Mouse (Mus musculus) intestine, embryonic 16.5 days (tissue): Measurements from ENCODE around the gene C8g. TPM values are rescaled to one million over a fixed set of nuclear protein-coding genes. Genes with fewer than 3 reads are reported as not detected.

Experiments used
- ATAC-seq: fragments of 200-750 bp; cut with Nextera tagmentation; 2 replicates; pipeline ENCODE4 v1.8.0; 2017; ENCODE audit warnings: moderate TSS enrichment, moderate library complexity
- H3K27ac ChIP-seq: fragments of 300-500 bp; sonication (generic); 2 replicates; pipeline ENCODE4 v1.5.1; 2014; ENCODE audit warnings: mild to moderate bottlenecking, low read length
- H3K27me3 ChIP-seq: fragments of 300-500 bp; sonication (generic); replicated peaks from 2 replicates; pipeline ENCODE4 v1.6.1; 2014; ENCODE audit warnings: low read length, control low read depth, mixed read lengths; ENCODE audit not compliant: control insufficient read depth, insufficient read depth
- H3K36me3 ChIP-seq: fragments of 300-500 bp; sonication (generic); 2 replicates; pipeline ENCODE4 v1.6.1; 2014; ENCODE audit warnings: low read length, control low read depth; ENCODE audit not compliant: control insufficient read depth, insufficient read depth
- H3K4me1 ChIP-seq: fragments of 300-500 bp; sonication (generic); 2 replicates; pipeline ENCODE4 v1.6.1; 2014; ENCODE audit warnings: low read length, control low read depth, mixed read lengths; ENCODE audit not compliant: control insufficient read depth, insufficient read depth
- H3K4me2 ChIP-seq: fragments of 300-500 bp; sonication (generic); 2 replicates; pipeline ENCODE4 v1.6.1; 2014; ENCODE audit warnings: low read depth, low read length, control low read depth
- H3K4me3 ChIP-seq: fragments of 300-500 bp; sonication (generic); 2 replicates; pipeline ENCODE4 v1.5.1; 2014; ENCODE audit warnings: mild to moderate bottlenecking, low read length
- H3K9ac ChIP-seq: fragments of 300-500 bp; sonication (generic); 2 replicates; pipeline ENCODE4 v1.6.1; 2014; ENCODE audit warnings: low read depth, low read length
- H3K9me3 ChIP-seq: fragments of 300-500 bp; sonication (generic); 2 replicates; pipeline ENCODE4 v1.6.1; 2016; ENCODE audit warnings: low read length, control low read depth; ENCODE audit not compliant: control insufficient read depth
- WGBS: fragments of 180-500 bp; shearing (Covaris S2); extraction: QIAGEN DNeasy Blood & Tissue Kit; methylation state at CpG from one replicate; pipeline ENCODE4 v1.1.7; 2014; 5-methylcytosine and 5-hydroxymethylcytosine counted together
- polyA plus RNA-seq: library from polyadenylated mRNA; unstranded; fragments of >200 nt; fragmentation: Nextera tagmentation; extraction: Ambion mirVana; gene quantifications from 2 replicates; pipeline ENCODE4 v1.2.1, GENCODE M21; 2015

Gene C8g
- polyA plus RNA-seq, 1 experiment from 2014 or later = 8.5 TPM

DNA sequence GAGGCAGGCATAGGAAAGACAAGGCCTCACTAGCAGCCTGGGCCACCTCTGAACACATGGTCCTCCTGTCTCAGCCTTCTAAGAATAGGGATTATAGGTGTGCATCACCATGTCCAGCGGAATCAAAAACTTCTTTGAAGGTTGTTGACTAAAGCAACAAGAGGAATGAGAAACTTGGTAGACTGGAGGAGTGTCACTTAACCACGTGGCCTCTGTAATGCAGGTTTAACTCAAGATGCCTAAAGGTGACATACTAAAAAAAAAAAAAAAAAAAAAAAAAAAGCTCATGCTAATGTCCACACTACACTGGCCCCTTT is 33.3 kb upstream of the C8g start:
- H3K4me1 ChIP-seq = no peaks in the 10 kb centered on the region
- H3K27ac ChIP-seq = no peak overlapping the region
- H3K9ac ChIP-seq = no peak overlapping the region
- H3K27me3 ChIP-seq = no peaks in the 10 kb centered on the region
- H3K4me3 ChIP-seq = no peak overlapping the region
- ATAC-seq = no peak
- H3K36me3 ChIP-seq = peaks cover 12% of the 10 kb centered on the region
- no peaks in the 10 kb centered on the region for H3K9me3 ChIP-seq
- no peak overlapping the region for H3K4me2 ChIP-seq
- WGBS = 82% methylated on average over 2 of the region's 2 CpGs

DNA sequence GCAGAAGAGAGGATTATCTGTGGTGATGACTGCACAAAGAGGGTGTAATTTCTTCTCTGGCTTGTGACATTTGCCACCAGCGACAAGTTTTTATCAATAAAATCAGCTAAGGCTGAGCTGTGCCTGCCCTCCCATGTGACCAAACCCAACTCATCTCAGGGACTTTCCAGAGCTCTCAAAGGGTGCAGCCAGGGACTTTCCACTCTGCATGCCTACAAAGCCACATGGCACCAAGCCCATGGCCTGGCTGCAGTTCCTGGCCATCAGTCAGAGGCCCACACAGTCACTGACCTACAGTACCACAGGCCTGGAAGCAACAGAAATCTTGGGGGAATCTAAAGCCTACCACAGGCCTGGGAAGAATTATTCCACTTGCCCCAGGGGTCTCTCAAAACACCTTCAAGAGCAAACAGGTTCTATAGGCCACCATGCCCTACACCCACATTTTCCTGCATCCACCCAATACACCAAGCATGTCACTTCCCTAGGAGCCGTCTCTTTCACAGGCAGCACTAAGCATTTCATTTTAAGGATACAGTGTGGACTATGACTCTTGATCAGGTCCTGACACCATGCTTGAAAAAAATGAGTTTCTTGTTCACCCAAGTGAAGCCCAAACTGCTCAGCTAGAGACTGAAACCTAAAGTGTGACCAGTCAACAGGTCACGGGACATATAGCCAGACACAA is 32.8 kb upstream of the C8g start:
- no peak overlapping the region for H3K4me3 ChIP-seq
- peaks cover 14% of the 10 kb centered on the region for H3K36me3 ChIP-seq
- H3K4me2 ChIP-seq = no peak overlapping the region
- no peaks in the 10 kb centered on the region for H3K4me1 ChIP-seq
- no peaks in the 10 kb centered on the region for H3K9me3 ChIP-seq
- no peaks in the 10 kb centered on the region for H3K27me3 ChIP-seq
- H3K27ac ChIP-seq = no peak overlapping the region
- no peak overlapping the region for H3K9ac ChIP-seq
- ATAC-seq = no peak
- WGBS = 88% methylated on average over 3 of the region's 3 CpGs

DNA sequence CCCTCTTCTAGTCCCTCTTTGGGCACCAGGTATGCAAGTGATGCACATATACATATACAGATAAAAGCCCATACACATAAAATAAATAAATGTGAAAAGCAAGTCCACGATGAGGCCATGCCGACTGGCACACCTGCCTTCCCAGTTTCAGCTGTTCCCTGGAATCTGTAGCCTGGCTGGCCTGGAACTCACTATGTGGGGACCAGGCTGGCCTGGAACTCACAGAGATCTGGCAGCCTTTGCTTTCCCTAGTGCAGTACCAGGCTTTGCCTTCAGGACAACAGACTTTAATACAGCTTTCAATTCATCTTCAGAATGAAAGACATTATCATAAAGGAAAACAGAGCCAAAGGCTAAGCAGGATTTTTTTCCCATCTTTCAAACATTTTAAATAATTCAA is 32.2 kb upstream of the C8g start:
- Histone ChIP-seq H3K4me3 (no peak overlapping the region), H3K4me1 (no peaks in the 10 kb centered on the region), H3K9ac (no peak overlapping the region), H3K27ac (no peak overlapping the region), H3K9me3 (no peaks in the 10 kb centered on the region), H3K36me3 (peaks cover 19% of the 10 kb centered on the region), H3K27me3 (no peaks in the 10 kb centered on the region), H3K4me2 (no peak overlapping the region)
- WGBS = 93% methylated on average over 2 of the region's 2 CpGs
- ATAC-seq = no peak

DNA sequence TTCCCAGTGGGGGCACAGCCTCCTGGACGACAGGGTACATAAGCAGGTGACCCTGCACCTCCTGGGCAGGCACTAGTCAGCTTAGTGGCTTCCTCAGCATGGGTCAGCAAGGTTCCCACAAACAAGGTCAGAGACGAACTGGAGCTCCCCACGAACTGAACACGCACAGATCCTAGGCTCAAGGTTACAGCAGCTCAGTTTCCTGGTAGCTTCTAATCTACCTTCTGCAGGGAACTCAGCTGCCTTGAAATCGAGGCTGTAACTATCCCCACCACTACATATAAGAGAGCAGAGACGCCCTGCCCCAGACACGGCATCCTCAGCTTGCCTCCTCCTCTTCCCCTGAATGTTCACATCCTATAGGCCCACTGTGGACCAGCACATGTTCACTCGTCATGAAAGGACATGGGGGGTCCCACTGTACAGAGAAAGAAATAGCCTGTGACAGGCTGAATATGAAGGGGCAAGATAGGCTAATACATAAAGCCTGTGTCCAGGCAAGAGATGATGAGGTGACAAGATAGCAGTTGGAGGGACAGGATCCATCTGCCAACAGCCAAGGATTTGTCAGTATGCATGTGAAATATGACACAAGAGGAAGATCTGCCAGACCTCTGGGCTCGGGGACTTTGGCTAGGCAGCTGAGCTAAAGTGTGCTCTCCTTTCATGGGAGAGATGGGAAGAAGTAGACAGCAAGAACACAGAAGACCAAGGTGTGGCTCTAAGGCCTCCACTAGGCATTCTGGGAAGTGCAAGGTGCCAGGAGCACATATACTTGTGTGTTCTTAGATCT is 25.2 kb upstream of the C8g start:
- H3K4me3 ChIP-seq = no peak overlapping the region
- H3K27me3 ChIP-seq = no peaks in the 10 kb centered on the region
- no peak for ATAC-seq
- no peak overlapping the region for H3K4me2 ChIP-seq
- no peaks in the 10 kb centered on the region for H3K9me3 ChIP-seq
- H3K9ac ChIP-seq = no peak overlapping the region
- H3K36me3 ChIP-seq = peaks cover 42% of the 10 kb centered on the region
- no peak overlapping the region for H3K27ac ChIP-seq
- WGBS = 88% methylated on average over 9 of the region's 9 CpGs
- no peaks in the 10 kb centered on the region for H3K4me1 ChIP-seq

DNA sequence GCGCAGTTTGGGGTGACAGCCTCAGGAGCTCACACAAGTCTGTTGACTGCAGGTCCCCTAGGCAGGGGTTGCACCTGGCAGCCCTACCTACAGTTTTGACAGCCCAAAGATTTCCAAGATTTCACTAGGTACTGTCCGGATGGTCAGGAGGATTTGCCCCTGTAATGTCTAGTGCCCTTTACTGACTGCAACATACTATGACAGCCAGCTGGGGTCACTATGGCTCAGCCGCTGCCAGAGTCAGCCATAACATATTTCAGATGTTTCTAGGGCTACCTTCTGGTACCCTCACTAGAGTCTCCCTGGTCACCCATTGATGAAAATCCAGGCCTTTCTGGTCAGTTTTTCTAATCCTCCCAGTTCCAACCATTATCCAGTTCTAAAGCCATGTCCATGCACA is 8.4 kb upstream of the C8g start:
- 0 out of 2 replicates have a peak, but pooled peaks cover 4% of the 10 kb centered on the region for H3K36me3 ChIP-seq
- no peak for ATAC-seq
- H3K9me3 ChIP-seq = no peaks in the 10 kb centered on the region
- H3K4me1 ChIP-seq = no peaks in the 10 kb centered on the region
- WGBS = 65% methylated on average over 3 of the region's 3 CpGs
- no peak overlapping the region for H3K27ac ChIP-seq
- no peak overlapping the region for H3K9ac ChIP-seq
- H3K27me3 ChIP-seq = no peaks in the 10 kb centered on the region
- H3K4me2 ChIP-seq = no peak overlapping the region
- no peak overlapping the region for H3K4me3 ChIP-seq

DNA sequence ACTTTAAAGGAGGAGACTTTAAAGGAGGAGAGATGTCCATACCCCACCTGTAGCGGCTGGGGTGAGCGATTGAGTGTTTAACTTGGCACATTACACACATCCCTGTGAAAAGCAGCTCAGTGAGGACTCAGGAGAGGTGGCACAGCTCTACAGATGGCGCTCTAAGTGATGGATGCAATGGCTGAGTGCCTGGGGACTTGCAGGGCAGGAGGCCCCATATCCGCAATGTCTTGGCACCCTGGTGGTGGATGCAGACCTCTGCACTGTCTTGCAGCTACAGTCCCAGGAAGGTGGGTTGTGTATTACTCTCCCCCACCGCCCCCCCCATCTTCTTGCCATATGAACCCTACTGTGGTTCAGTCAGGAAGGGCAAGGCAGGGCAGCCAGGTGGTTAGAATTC is 5.4 kb upstream of the C8g start:
- Histone ChIP-seq H3K4me1 (peaks cover 7% of the 10 kb centered on the region), H3K4me2 (no peak overlapping the region), H3K9ac (no peak overlapping the region), H3K36me3 (0 out of 2 replicates have a peak, but pooled peaks cover 10% of the 10 kb centered on the region), H3K27ac (no peak overlapping the region), H3K4me3 (no peak overlapping the region), H3K27me3 (no peaks in the 10 kb centered on the region), H3K9me3 (no peaks in the 10 kb centered on the region)
- ATAC-seq = no peak
- 39% methylated on average over 5 of the region's 5 CpGs for WGBS

DNA sequence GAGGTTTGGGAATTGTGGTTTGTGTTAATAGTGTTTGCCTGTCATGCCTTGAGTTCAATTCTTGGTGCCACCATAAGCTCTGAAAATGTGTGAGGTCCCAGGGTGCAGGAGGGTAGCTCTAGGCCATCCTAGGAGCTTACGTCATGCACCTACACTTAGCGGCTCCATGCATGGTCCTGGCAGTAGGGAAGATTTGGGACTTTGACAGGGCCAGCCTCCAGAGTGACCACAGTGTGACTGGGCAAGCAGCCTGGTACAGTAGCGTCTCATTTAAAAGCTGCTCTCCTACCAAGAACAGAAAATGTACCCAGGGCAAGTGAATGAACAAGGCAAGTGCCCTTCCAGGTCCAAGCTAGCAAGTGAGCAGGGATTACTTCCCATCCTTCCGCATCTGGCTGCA is 4.3 kb upstream of the C8g start:
- Histone ChIP-seq H3K36me3 (0 out of 2 replicates have a peak, but pooled peaks cover 10% of the 10 kb centered on the region), H3K9ac (no peak overlapping the region), H3K4me2 (no peak overlapping the region), H3K27ac (no peak overlapping the region), H3K27me3 (no peaks in the 10 kb centered on the region), H3K4me3 (no peak overlapping the region), H3K9me3 (no peaks in the 10 kb centered on the region), H3K4me1 (peaks cover 14% of the 10 kb centered on the region)
- ATAC-seq = no peak
- WGBS = 92% methylated on average over 4 of the region's 4 CpGs

DNA sequence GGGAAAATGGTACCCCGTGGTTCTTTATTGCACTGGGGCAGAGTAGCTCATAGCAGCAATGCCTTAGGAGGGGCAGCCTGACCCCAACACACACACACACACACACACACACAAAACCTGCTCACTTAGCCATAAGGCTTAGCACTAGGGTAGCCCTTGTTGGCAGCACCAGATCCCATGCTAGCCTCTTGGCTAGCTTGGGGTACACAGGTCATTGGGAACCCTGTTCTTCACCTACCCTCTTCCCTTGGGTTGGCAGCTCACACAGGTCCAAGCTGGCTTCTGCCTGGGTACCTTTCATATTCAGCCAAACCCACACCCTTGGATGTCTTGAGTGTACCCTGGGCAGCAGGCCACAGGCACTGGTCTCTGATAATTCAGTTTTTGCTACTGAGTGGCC is 3.5 kb upstream of the C8g start:
- Histone ChIP-seq H3K4me1 (peaks cover 17% of the 10 kb centered on the region), H3K9me3 (no peaks in the 10 kb centered on the region), H3K27me3 (no peaks in the 10 kb centered on the region), H3K9ac (no peak overlapping the region), H3K27ac (no peak overlapping the region), H3K4me3 (no peak overlapping the region), H3K36me3 (0 out of 2 replicates have a peak, but pooled peaks cover 10% of the 10 kb centered on the region), H3K4me2 (no peak overlapping the region)
- 100% methylated on average over 1 of the region's 1 CpGs for whole genome bisulfite sequencing
- no peak for ATAC-seq

DNA sequence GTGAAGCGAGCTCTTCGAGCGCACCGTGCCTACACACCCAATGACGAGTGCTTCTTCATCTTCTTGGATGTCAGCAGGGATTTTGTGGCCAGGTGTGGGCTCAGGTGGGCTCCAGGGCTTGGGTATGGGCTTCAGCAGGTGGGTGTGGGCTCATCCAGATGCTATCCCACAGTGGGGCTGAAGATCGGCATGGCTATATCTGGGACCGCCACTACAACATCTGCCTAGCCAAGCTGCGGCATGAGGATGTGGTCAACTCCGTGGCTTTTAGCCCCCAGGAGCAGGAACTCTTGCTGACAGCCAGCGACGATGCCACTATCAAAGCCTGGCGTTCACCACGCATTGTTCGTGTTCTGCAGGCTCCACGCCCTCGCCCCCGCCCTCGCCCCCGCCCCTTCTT is 3.0 kb upstream of the C8g start:
- Histone ChIP-seq H3K9me3 (no peaks in the 10 kb centered on the region), H3K9ac (no peak overlapping the region), H3K27me3 (no peaks in the 10 kb centered on the region), H3K4me2 (no peak overlapping the region), H3K4me3 (no peak overlapping the region), H3K4me1 (peaks cover 18% of the 10 kb centered on the region), H3K27ac (no peak overlapping the region), H3K36me3 (0 out of 2 replicates have a peak, but pooled peaks cover 10% of the 10 kb centered on the region)
- ATAC-seq = no peak
- 95% methylated on average over 19 of the region's 19 CpGs for WGBS
